Mouse (Mus musculus) CD4-positive, CD25-positive, alpha-beta regulatory T cell, adult 2 months (primary cell): ENCODE results near the gene Immp2l.
"Not testable (repeated sequence)": the region's sequence is repeated elsewhere in the genome, so short reads cannot be mapped to it uniquely, and the experiment has no call there.

ENCODE experiments used
- DNase-seq: peaks from one replicate; pipeline ENCODE4 v3.0.0-alpha.2; 2012; ENCODE audit warnings: low read depth, low spot score

The Immp2l gene

GRCm38 (mm10) chr12:41668280-41668679, 644.4 kb downstream of the Immp2l start:
- DNase-seq: no peak

- no peak for DNase-seq
Measured at GRCm38 (mm10) chr12:41669481-41669880, 645.6 kb downstream of the Immp2l start.

- no peak for DNase-seq
Measured at GRCm38 (mm10) chr12:41674861-41675260, 651.0 kb downstream of the Immp2l start.

DNA sequence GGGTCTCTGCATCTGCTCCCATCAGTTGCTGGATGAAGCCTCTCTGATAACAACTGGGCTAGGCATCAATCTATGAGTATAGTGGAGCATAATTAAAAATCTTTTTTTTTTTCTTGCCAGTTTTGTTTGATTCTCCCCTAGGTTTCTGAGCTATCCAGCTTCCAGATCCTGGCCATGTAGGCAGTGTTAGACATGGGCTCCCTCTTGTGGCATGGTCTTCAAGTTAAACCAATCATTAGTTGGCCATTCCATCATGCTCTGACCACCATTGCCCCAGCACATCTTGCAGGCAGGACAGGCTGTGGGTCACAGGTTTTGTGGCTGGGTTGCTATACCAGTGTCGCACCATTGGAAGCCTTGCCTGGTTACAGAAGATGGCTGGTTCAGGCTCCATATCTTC, 656.3 kb downstream of the Immp2l start:
- DNase-seq: peak; percentile 9

GRCm38 (mm10) chr12:41682141-41682540, 658.3 kb downstream of the Immp2l start:
- no peak for DNase-seq

DNA sequence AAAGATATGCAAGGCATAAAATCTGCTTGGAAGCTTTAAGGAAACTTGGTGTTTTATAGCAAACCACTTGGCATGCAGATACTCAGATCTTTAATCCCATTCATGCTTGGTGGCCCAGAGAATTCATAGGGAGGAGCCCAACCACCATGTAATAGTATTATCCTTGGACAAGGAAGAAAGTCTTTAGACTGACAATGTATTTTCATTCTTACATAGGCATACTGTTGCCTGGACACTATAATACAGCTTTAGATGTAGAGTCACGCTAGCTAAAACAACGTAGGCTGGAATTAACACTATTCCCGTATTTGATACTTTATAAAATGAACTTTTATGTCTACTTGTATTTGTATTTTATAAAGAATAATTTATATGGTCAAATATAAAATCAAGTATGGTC, 665.9 kb downstream of the Immp2l start:
- DNase-seq: no peak

DNA sequence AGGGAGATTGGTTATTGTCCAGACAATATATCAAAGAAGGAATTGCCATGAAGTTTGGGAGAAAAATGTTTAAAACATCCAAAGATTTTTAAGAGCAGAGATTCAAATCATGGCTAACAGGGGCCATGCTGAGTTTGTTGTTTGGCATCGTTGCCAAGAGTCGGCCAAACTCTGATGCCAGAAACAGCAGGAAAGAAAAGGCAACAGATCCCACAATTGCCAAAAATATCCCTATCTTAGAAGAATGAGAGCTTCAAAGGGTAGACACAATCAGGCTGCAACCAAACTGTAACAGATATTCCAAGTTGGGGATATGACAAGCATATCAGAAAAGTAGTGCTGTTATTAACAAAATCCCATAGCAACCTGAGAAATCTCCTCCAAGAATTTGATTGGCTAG, 686.7 kb downstream of the Immp2l start:
- DNase-seq: no peak

DNA sequence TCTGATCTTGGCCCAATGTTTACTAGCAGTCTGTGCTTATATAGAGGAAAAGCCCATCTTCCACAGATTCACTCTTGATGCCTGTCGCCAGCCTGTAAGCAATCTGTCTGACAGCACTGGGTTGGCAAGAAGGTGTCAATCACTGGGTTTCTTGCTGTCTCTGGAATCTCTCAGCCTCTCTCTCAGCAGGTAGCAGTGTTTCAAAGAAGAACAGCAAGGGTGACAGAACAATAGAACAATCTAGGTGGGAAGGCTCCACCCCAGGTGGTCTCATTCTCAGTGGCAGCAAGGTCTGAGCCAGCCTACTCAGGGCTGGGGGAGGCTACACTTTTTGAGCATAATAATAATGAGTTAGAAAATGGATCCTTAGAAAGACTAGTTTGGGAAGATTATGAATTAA, 693.1 kb downstream of the Immp2l start:
- DNase-seq: no peak

GRCm38 (mm10) chr12:41724585-41724984, 700.7 kb downstream of the Immp2l start:
- no peak for DNase-seq

- DNase-seq: no peak
Measured at GRCm38 (mm10) chr12:41726720-41727119, 702.8 kb downstream of the Immp2l start.

GRCm38 (mm10) chr12:41727221-41727620, 703.3 kb downstream of the Immp2l start:
- DNase-seq: no peak

DNA sequence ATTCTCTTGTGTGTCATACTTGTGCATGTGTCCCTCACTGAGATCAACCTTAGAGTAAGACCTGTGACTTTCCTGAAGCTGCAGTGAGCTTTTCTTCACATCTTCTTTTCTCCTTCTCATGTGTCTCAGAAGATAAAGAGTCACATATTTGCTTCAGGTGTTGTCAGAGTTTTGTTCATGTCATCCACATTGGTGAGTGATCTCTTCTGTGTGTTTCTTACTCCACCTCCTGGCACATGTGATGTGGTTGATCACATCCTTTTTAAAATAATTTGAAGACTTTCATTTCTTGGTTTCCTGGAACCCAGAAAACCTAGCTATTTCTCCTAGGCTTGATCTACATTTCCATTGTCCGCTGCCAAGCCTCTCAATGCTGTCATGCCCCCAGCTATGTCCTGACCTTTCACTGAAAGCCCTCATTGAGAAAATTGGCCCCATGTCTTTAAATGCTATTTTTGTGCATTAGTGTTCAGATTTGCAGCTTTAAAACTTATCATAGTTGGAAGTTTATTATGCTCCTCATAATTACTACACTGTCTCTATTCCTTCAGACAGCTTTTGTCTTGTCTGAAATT, 704.0 kb downstream of the Immp2l start:
- DNase-seq: peak; percentile 52

DNA sequence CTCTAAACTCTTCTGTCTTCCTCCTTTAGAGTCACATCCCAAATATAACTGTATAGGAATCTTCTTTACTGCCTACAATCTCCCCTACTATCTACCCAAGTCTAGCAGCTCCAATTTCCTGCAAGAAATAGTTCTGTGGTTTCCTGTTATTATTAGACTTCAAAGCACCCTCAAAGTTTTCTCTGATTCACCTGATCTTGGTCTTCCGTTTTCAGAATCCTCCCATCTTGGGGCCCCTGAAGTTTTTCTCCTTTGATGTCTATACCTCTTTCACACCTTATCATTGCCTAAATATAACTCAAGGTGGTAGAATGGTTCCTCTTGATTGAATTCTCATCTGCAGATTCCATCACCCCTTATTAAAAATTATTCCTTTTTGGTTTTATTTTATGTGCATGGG, 704.6 kb downstream of the Immp2l start:
- DNase-seq: peak; percentile 51

DNA sequence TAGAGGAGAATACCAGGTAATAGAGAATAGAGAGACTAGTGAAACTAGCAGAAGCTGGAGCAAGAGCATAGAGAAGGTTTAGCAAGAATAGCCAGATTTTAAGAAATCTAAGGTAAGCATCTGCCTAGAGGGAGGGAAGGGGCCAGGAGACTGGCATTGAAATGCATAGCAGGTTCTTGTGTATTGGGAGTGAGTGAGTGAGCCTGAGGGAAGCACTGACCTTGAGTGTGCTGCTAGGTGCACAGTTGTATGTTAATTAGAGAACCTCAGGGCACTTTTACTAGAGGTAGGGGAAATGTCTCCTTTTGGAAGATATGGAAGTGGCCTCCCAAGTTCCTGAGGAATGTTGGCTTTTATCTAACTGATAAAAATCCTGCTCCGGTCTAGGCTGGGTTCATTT, 705.9 kb downstream of the Immp2l start:
- no peak for DNase-seq

DNA sequence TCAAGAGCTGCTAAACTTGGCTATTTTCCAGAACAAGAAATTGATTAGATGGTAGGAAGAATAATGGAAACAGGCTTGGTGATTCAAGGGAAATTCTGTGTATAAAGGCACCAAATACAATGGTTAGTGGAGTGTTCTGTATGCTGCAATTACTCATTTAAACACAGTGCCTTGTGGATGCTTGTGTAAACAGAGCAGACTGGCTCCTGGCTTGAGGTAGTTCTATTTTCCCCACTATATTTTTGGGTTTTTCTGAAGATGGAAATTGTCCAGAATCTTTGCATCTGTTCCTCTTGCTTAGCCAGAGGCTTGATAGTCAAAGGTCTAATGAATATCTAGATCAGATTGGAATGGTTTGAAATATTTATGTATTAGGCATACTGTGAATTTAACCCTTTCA, 709.3 kb downstream of the Immp2l start:
- no peak for DNase-seq

DNA sequence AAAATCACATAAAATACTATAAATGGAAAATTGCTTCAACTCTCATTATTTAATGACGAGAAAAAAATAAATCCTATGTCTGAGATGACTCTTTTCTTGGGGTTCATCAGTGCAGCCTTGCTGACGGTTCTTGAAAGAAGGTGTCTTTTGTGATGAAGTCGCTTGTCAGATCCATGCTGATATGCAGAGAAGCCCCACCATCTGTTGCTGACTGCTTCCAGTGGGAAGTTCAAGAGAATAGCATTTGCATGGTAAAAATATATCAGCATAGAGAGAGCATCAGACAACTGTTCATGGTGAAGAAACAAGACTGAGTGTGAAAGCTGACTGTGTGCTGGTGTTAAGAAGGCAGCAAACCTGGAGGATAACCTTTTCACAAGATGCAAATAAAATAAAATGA, 719.0 kb downstream of the Immp2l start:
- no peak for DNase-seq

- no peak for DNase-seq
Measured at GRCm38 (mm10) chr12:41763396-41763795, 739.5 kb downstream of the Immp2l start.

- DNase-seq: no peak
Measured at GRCm38 (mm10) chr12:41773961-41774360, 750.1 kb downstream of the Immp2l start.

- DNase-seq: no peak
Measured at GRCm38 (mm10) chr12:41774623-41775323, 750.9 kb downstream of the Immp2l start.

- DNase-seq: not testable (repeated sequence)
Measured at GRCm38 (mm10) chr12:41777762-41778161, 753.9 kb downstream of the Immp2l start.

DNA sequence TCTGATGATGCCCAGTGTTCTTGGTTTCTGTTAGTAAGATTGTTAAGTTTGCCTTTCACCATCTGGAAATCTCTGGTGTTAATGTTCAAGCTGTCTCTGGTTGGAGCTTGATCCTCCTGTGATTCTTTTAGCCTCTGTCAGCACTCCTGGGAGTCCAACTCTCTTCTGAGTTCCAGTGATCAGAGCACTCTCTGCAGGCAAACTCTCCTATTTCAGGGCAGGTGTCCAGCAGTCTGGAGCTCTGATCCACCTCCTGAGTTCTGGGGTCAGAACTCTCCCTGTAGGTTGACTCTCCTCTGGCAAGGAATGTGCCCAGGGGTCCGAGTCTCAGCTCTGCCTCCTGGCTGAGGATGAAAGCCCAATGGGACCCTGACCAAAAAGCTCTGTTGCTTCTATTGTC, 769.8 kb downstream of the Immp2l start:
- not testable (repeated sequence) for DNase-seq

DNA sequence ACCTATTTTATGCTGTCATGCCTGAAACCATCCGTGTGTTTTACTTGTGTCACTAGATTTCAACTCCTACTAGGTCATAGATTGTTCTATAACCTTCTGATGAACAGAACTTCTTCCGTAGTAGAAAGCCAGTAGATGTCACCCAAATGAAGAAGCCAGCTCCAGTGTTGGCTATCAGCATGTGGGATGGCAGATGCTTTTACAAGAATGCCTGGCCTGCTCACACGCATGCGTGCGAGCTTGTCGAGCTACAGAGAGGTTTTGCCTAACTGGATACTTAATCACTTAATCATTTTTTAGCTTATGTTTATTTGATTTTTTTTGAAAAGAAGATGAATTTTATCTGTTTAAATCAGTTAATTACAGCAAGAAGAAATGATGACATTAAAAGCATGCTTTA, 805.6 kb downstream of the Immp2l start:
- DNase-seq: no peak

DNA sequence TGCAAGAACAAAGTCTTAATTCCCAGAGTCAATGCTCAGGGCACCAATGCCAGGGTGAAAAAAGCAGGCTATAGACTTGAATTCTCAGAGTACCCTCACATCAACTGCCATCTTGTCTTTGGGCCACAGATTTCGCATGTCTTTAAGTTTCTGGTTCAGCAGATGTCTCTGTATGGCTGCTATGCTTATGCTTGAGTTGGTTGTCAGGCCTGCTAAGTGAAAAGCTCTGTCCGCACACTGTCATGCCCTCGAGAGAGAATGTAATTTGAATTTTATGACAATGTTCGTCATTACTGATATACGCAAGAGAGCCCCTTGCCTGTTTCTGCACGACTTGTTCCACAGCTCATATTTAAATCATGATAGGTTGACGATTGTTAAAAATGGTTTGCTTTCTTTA, 807.8 kb downstream of the Immp2l start:
- DNase-seq: no peak

DNA sequence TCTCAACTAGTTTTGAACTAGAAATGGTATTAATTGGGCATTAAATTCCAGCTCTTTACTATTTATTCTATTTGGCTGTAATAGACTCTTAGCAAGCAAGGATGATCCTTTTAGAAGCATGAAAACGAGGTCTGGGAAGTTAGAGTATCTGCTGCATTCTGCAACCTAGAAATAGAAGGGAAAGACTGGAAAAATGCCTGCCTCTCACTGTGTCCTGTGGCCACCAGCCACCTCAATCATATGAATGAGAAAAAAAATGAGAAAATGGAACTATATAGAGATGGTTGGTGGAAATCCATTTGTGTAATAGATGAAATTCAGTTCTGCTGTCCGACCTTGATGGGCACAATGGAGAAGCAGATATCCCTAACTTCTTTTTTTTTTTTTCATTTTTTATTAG, 810.8 kb downstream of the Immp2l start:
- no peak for DNase-seq
